Mouse (Mus musculus): Measurements from ENCODE around the gene Hs1bp3.
A peak's percentile ranks its signal among the peaks of the same experiment; 100 is the strongest.

The Hs1bp3 gene

GRCm38 (mm10) chr12:8337286-8338060 lies 24.2 kb downstream of the Hs1bp3 start:
- DNase-seq = no peak

- DNase-seq = no peak
Measured at GRCm38 (mm10) chr12:8338491-8338890, 25.3 kb downstream of the Hs1bp3 start.

GRCm38 (mm10) chr12:8338918-8339317 lies 25.7 kb downstream of the Hs1bp3 start:
- DNase-seq = no peak

GRCm38 (mm10) chr12:8339591-8340319 lies 26.5 kb downstream of the Hs1bp3 start:
- peak; percentile 76 for DNase-seq

GRCm38 (mm10) chr12:8341008-8341407 lies 27.8 kb downstream of the Hs1bp3 start:
- DNase-seq = no peak

GRCm38 (mm10) chr12:8343381-8343780 lies 30.1 kb downstream of the Hs1bp3 start:
- no peak for DNase-seq

- peak; percentile 88 for DNase-seq
Measured at GRCm38 (mm10) chr12:8344897-8345296, 31.7 kb downstream of the Hs1bp3 start.

- DNase-seq = no peak
Measured at GRCm38 (mm10) chr12:8345539-8345938, 32.3 kb downstream of the Hs1bp3 start.

- DNase-seq = peak; percentile 75
Measured at GRCm38 (mm10) chr12:8347746-8348462, 34.7 kb downstream of the Hs1bp3 start.

- no peak for DNase-seq
Measured at GRCm38 (mm10) chr12:8348733-8349513, 35.7 kb downstream of the Hs1bp3 start.

- no peak for DNase-seq
Measured at GRCm38 (mm10) chr12:8351025-8351903, 38.0 kb downstream of the Hs1bp3 start.

- no peak for DNase-seq
Measured at GRCm38 (mm10) chr12:8353071-8353470, 39.8 kb downstream of the Hs1bp3 start.

GRCm38 (mm10) chr12:8354187-8354586 lies 41.0 kb downstream of the Hs1bp3 start:
- DNase-seq = no peak

- no peak for DNase-seq
Measured at GRCm38 (mm10) chr12:8355011-8355410, 41.8 kb downstream of the Hs1bp3 start.

GRCm38 (mm10) chr12:8357449-8357848 lies 44.2 kb downstream of the Hs1bp3 start:
- DNase-seq = peak; percentile 91

GRCm38 (mm10) chr12:8358344-8358966 lies 45.2 kb downstream of the Hs1bp3 start:
- DNase-seq = no peak

- DNase-seq = no peak
Measured at GRCm38 (mm10) chr12:8359418-8360112, 46.3 kb downstream of the Hs1bp3 start.

GRCm38 (mm10) chr12:8361866-8362265 lies 48.6 kb downstream of the Hs1bp3 start:
- DNase-seq = no peak

- DNase-seq = no peak
Measured at GRCm38 (mm10) chr12:8362400-8362799, 49.2 kb downstream of the Hs1bp3 start.

GRCm38 (mm10) chr12:8364321-8364838 lies 51.1 kb downstream of the Hs1bp3 start:
- peak; percentile 78 for DNase-seq

All from layer of hippocampus, adult 9-11 months (tissue).